Mouse (Mus musculus): Measurements from ENCODE around the gene Zfpl1. TPM values are rescaled to one million over a fixed set of nuclear protein-coding genes. Genes with fewer than 3 reads are reported as not detected.
A peak's percentile ranks its signal among the peaks of the same experiment; 100 is the strongest.

The Zfpl1 gene
- total RNA-seq, 1 experiment, result 39.4 TPM

- Histone ChIP-seq H3K27ac (ENCODE audit: insufficient read depth, low read depth, low read length, poor library complexity, severe bottlenecking) (no peak within 1 kb of the TSS), H3K4me1 (ENCODE audit: control insufficient read depth in 2 of 2, insufficient read depth in 2 of 2, low read length in 2 of 2, poor library complexity in 1 of 2) (peaks cover 0 to 5% of the 10 kb centered on the region in 2 experiments; a peak in 1 of 4 replicates), H3K9me3 (ENCODE audit: control insufficient read depth, insufficient read depth, low read depth, low read length) (no peaks in the 10 kb centered on the region), H3K9ac (ENCODE audit: insufficient read depth, low read depth, low read length, poor library complexity, severe bottlenecking) (no peak within 1 kb of the TSS), H3K36me3 (ENCODE audit: control insufficient read depth, insufficient read depth, low read length, poor library complexity, severe bottlenecking) (peaks cover 69% of the 10 kb centered on the region), H3K4me3 (ENCODE audit: insufficient read depth in 1 of 2, low read depth in 1 of 2, low read length in 2 of 2, poor library complexity in 1 of 2, severe bottlenecking in 1 of 2) (no peak within 1 kb of the TSS)
- TF ChIP-seq CHD2 (IDR thresholded peaks at IDR 0.05; ENCODE audit: low read depth, low read length), result no peak
- no peak for TF ChIP-seq ZNF384 (IDR thresholded peaks at IDR 0.05; ENCODE audit: low read depth, low read length)
- no peak for TF ChIP-seq MAFK (IDR thresholded peaks at IDR 0.05; ENCODE audit: insufficient read depth, low read depth, low read length)
- TF ChIP-seq HCFC1 (IDR thresholded peaks at IDR 0.05; ENCODE audit: borderline replicate concordance, insufficient read depth, low read length), result no peak
- TF ChIP-seq ZC3H11A (IDR thresholded peaks at IDR 0.05; ENCODE audit: borderline replicate concordance, low read depth, low read length), result no peak
- no peak for DNase-seq (ENCODE audit: low read depth, low spot score)
- in situ Hi-C loops (cut with MboI; ENCODE audit: low sequenced_read_pairs in 2 of 2, unreplicated experiment in 2 of 2), result no loop called here
These were observed 9.4 kb upstream of the Zfpl1 start, which contains the start of gene AC131692.1 for GRCm38 (mm10) chr19:6094119-6094518. Gene AC131692.1, plus strand, starts transcription at chr19:6094419.

- Histone ChIP-seq H3K36me3 (ENCODE audit: control insufficient read depth, insufficient read depth, low read length, poor library complexity, severe bottlenecking) (peaks cover 69% of the 10 kb centered on the region), H3K4me3 (ENCODE audit: insufficient read depth in 1 of 2, low read depth in 1 of 2, low read length in 2 of 2, poor library complexity in 1 of 2, severe bottlenecking in 1 of 2) (no peak overlapping the region), H3K4me1 (ENCODE audit: control insufficient read depth in 2 of 2, insufficient read depth in 2 of 2, low read length in 2 of 2, poor library complexity in 1 of 2) (peaks cover 7 to 19% of the 10 kb centered on the region in 2 experiments; a peak in 3 of 4 replicates), H3K9ac (ENCODE audit: insufficient read depth, low read depth, low read length, poor library complexity, severe bottlenecking) (no peak overlapping the region), H3K27ac (ENCODE audit: insufficient read depth, low read depth, low read length, poor library complexity, severe bottlenecking) (no peak overlapping the region), H3K9me3 (ENCODE audit: control insufficient read depth, insufficient read depth, low read depth, low read length) (no peaks in the 10 kb centered on the region)
- in situ Hi-C loops (cut with MboI; ENCODE audit: low sequenced_read_pairs in 2 of 2, unreplicated experiment in 2 of 2), result no loop called here
- DNase-seq (ENCODE audit: low read depth, low spot score), result no peak
- TF ChIP-seq ZNF384 (IDR thresholded peaks at IDR 0.05; ENCODE audit: low read depth, low read length), result no peak
- no peak for TF ChIP-seq MAFK (IDR thresholded peaks at IDR 0.05; ENCODE audit: insufficient read depth, low read depth, low read length)
- no peak for TF ChIP-seq ZC3H11A (IDR thresholded peaks at IDR 0.05; ENCODE audit: borderline replicate concordance, low read depth, low read length)
- TF ChIP-seq CHD2 (IDR thresholded peaks at IDR 0.05; ENCODE audit: low read depth, low read length), result no peak
- no peak for TF ChIP-seq HCFC1 (IDR thresholded peaks at IDR 0.05; ENCODE audit: borderline replicate concordance, insufficient read depth, low read length)
These were observed 4.1 kb upstream of the Zfpl1 start for GRCm38 (mm10) chr19:6088841-6089240.

- H3K4me1 ChIP-seq (ENCODE audit: control insufficient read depth in 2 of 2, insufficient read depth in 2 of 2, low read length in 2 of 2, poor library complexity in 1 of 2), result peaks cover 7 to 20% of the 10 kb centered on the region in 2 experiments; a peak in 3 of 4 replicates
- peak; percentile 93 for DNase-seq (ENCODE audit: low read depth, low spot score)
- in situ Hi-C loops (cut with MboI; ENCODE audit: low sequenced_read_pairs in 2 of 2, unreplicated experiment in 2 of 2), result no loop called here
- H3K36me3 ChIP-seq (ENCODE audit: control insufficient read depth, insufficient read depth, low read length, poor library complexity, severe bottlenecking), result peaks cover 58% of the 10 kb centered on the region
- no peaks in the 10 kb centered on the region for H3K9me3 ChIP-seq (ENCODE audit: control insufficient read depth, insufficient read depth, low read depth, low read length)
- peak overlapping the region; percentile 89 to 91 for H3K4me3 ChIP-seq (ENCODE audit: insufficient read depth in 1 of 2, low read depth in 1 of 2, low read length in 2 of 2, poor library complexity in 1 of 2, severe bottlenecking in 1 of 2)
- H3K9ac ChIP-seq (ENCODE audit: insufficient read depth, low read depth, low read length, poor library complexity, severe bottlenecking), result peak overlapping the region; percentile 97
- H3K27ac ChIP-seq (ENCODE audit: insufficient read depth, low read depth, low read length, poor library complexity, severe bottlenecking), result peak overlapping the region; percentile 96
- TF ChIP-seq ZNF384 (IDR thresholded peaks at IDR 0.05; ENCODE audit: low read depth, low read length) (peak; percentile 100), CHD2 (IDR thresholded peaks at IDR 0.05; ENCODE audit: low read depth, low read length) (peak; percentile 90), HCFC1 (IDR thresholded peaks at IDR 0.05; ENCODE audit: borderline replicate concordance, insufficient read depth, low read length) (no peak), MAFK (IDR thresholded peaks at IDR 0.05; ENCODE audit: insufficient read depth, low read depth, low read length) (no peak), ZC3H11A (IDR thresholded peaks at IDR 0.05; ENCODE audit: borderline replicate concordance, low read depth, low read length) (no peak)
These were observed 692 bp upstream of the Zfpl1 start for GRCm38 (mm10) chr19:6085417-6085879.

- no peaks in the 10 kb centered on the region for H3K9me3 ChIP-seq (ENCODE audit: control insufficient read depth, insufficient read depth, low read depth, low read length)
- H3K9ac ChIP-seq (ENCODE audit: insufficient read depth, low read depth, low read length, poor library complexity, severe bottlenecking), result no peak within 1 kb of the TSS
- DNase-seq (ENCODE audit: low read depth, low spot score), result no peak
- H3K4me1 ChIP-seq (ENCODE audit: control insufficient read depth in 2 of 2, insufficient read depth in 2 of 2, low read length in 2 of 2, poor library complexity in 1 of 2), result peaks cover 5 to 9% of the 10 kb centered on the region in 2 experiments; a peak in 3 of 4 replicates
- no peak within 1 kb of the TSS for H3K27ac ChIP-seq (ENCODE audit: insufficient read depth, low read depth, low read length, poor library complexity, severe bottlenecking)
- no peak within 1 kb of the TSS for H3K4me3 ChIP-seq (ENCODE audit: insufficient read depth in 1 of 2, low read depth in 1 of 2, low read length in 2 of 2, poor library complexity in 1 of 2, severe bottlenecking in 1 of 2)
- TF ChIP-seq ZNF384 (IDR thresholded peaks at IDR 0.05; ENCODE audit: low read depth, low read length) (no peak), MAFK (IDR thresholded peaks at IDR 0.05; ENCODE audit: insufficient read depth, low read depth, low read length) (no peak), CHD2 (IDR thresholded peaks at IDR 0.05; ENCODE audit: low read depth, low read length) (no peak), ZC3H11A (IDR thresholded peaks at IDR 0.05; ENCODE audit: borderline replicate concordance, low read depth, low read length) (no peak), HCFC1 (IDR thresholded peaks at IDR 0.05; ENCODE audit: borderline replicate concordance, insufficient read depth, low read length) (no peak)
- H3K36me3 ChIP-seq (ENCODE audit: control insufficient read depth, insufficient read depth, low read length, poor library complexity, severe bottlenecking), result peaks cover 32% of the 10 kb centered on the region
- in situ Hi-C loops (cut with MboI; ENCODE audit: low sequenced_read_pairs in 2 of 2, unreplicated experiment in 2 of 2), result no loop called here
These were observed 2.6 kb downstream of the Zfpl1 start, which contains the start of gene Gm28374 for GRCm38 (mm10) chr19:6082156-6082555. Gene Gm28374, minus strand, starts transcription at chr19:6082256.

Measured in ES-E14 (cell line).